ENCODE assay signal across 11 mouse cellular contexts in genomic region chr9:41051080-41051932, GRCm38 (mm10). TPM values are rescaled to one million over a fixed set of nuclear protein-coding genes. Genes with fewer than 3 reads are reported as not detected.
A peak's percentile ranks its signal among the peaks of the same experiment; 100 is the strongest.
DNase-seq lines count a peak whose midpoint lies in the region; ATAC-seq and TF ChIP-seq lines count a peak whose summit lies in the region.
"Had no signal": no experiment of that assay in that cellular context is flagged by ENCODE, and none has a peak within 500 bp of the region (broad histone marks: within the 10 kb centered on the region; RNA-seq: fewer than 3 reads in every experiment).

No protein-coding gene starts in this region.

- no peaks in the 10 kb centered on the region for H3K9me3 ChIP-seq in hindbrain, embryonic 10.5 days
- no peaks in the 10 kb centered on the region for H3K9me3 ChIP-seq in midbrain, embryonic 15.5 days
- H3K9me3 ChIP-seq: limb, embryonic 10.5 days had no signal

- H3K4me3 ChIP-seq in hindbrain, embryonic 10.5 days, result no peak overlapping the region
- no peak overlapping the region for H3K4me3 ChIP-seq in midbrain, embryonic 15.5 days
- no peak overlapping the region for H3K4me3 ChIP-seq in kidney, adult 2 months (ENCODE audit: insufficient read depth, low read depth, low read length)
- H3K4me3 ChIP-seq: limb, embryonic 10.5 days had no signal

- H3K9ac ChIP-seq in midbrain, embryonic 15.5 days, result no peak overlapping the region
- H3K9ac ChIP-seq: liver, postnatal 0 days had no signal

- peaks cover 15% of the 10 kb centered on the region for H3K4me1 ChIP-seq in hindbrain, embryonic 10.5 days (replicated peaks)
- H3K4me1 ChIP-seq in midbrain, embryonic 15.5 days, result peaks cover 16% of the 10 kb centered on the region
- no peaks in the 10 kb centered on the region for H3K4me1 ChIP-seq in kidney, adult 2 months (ENCODE audit: control insufficient read depth, insufficient read depth, low read length)
- H3K4me1 ChIP-seq: limb, embryonic 10.5 days had no signal

- DNase-seq in layer of hippocampus, adult 9-11 months, result peak; percentile 27
- DNase-seq in layer of hippocampus, adult 11-12 months (ENCODE audit: low spot score), result no peak
- no peak for DNase-seq in hindbrain, embryonic 10.5 days (ENCODE audit: low spot score)
- DNase-seq in kidney, adult 2 months, result no peak
- DNase-seq in right cerebral cortex, adult 2 months (ENCODE audit: low spot score in 2 of 2), result no peak
- DNase-seq: heart, adult 11 months; liver, postnatal 0 days; thymus, postnatal 14 days had no signal

- H3K4me2 ChIP-seq in midbrain, embryonic 15.5 days, result no peak overlapping the region

- no peaks in the 10 kb centered on the region for H3K36me3 ChIP-seq in hindbrain, embryonic 10.5 days
- H3K36me3 ChIP-seq in midbrain, embryonic 15.5 days (replicated peaks), result no peaks in the 10 kb centered on the region; the same call in 1 of the 2 replicates
- H3K36me3 ChIP-seq in kidney, adult 2 months (ENCODE audit: control insufficient read depth, insufficient read depth, low read length), result no peaks in the 10 kb centered on the region
- H3K36me3 ChIP-seq: limb, embryonic 10.5 days had no signal

- no peak for TF ChIP-seq POLR2A in kidney, adult 2 months (IDR thresholded peaks at IDR 0.05; ENCODE audit: low read depth, low read length)

- 0 out of 2 replicates have a peak, but pooled peaks have one; percentile 24 for ATAC-seq in common myeloid progenitor, adult 5-6 weeks (replicated peaks; ENCODE audit: low read depth, poor library complexity, severe bottlenecking)
- ATAC-seq in midbrain, embryonic 15.5 days (replicated peaks), result peak; percentile 51; the same call in 1 of the 2 replicates
- ATAC-seq: liver, postnatal 0 days had no signal

- no peak for TF ChIP-seq CTCF in kidney, adult 2 months (conservative IDR thresholded peaks at IDR 0.05; ENCODE audit: insufficient read depth, insufficient read length, low read depth, low read length)

- peak overlapping the region; percentile 40; the same call in 1 of the 2 replicates for H3K27ac ChIP-seq in hindbrain, embryonic 10.5 days
- H3K27ac ChIP-seq in midbrain, embryonic 15.5 days, result peak overlapping the region; percentile 67
- no peak overlapping the region for H3K27ac ChIP-seq in kidney, adult 2 months (ENCODE audit: insufficient read depth, low read depth, low read length)
- H3K27ac ChIP-seq: limb, embryonic 10.5 days had no signal

- H3K27me3 ChIP-seq in hindbrain, embryonic 10.5 days (ENCODE audit: insufficient read depth, poor library complexity, severe bottlenecking), result no peaks in the 10 kb centered on the region
- no peaks in the 10 kb centered on the region for H3K27me3 ChIP-seq in midbrain, embryonic 15.5 days (replicated peaks)
- no peaks in the 10 kb centered on the region for H3K27me3 ChIP-seq in kidney, adult 2 months (replicated peaks; ENCODE audit: control insufficient read depth, insufficient read depth, low read length)

- 71% methylated on average over 11 of the region's 11 CpGs for WGBS in hindbrain, embryonic 10.5 days
- WGBS in midbrain, embryonic 15.5 days, result 43% methylated on average over 11 of the region's 11 CpGs
- WGBS in kidney, adult 2 months, result 63% methylated on average over 11 of the region's 11 CpGs

RNA-seq across cellular contexts. Expression of gene Crtam, which starts 46.9 kb away (rescaled TPM):
- 0.14 TPM in 1 of 2 replicates, not detected in the other for total RNA-seq in common myeloid progenitor, adult 5-6 weeks (2017)
- polyA plus RNA-seq in hindbrain, embryonic 10.5 days (2016; fragmentation: Nextera tagmentation; extraction: Ambion mirVana), result 0.09 and 0.13 TPM in 2 replicates
- polyA plus RNA-seq in midbrain, embryonic 15.5 days (2015; fragmentation: Nextera tagmentation; extraction: Ambion mirVana), result 0.10 and 0.22 TPM in 2 replicates
- polyA plus RNA-seq in kidney, adult 2 months (2012; rRNA removed), result 0.05 and 0.11 TPM in 2 replicates
